17 mouse cellular contexts compared by ENCODE assay signal in the genomic region with DNA sequence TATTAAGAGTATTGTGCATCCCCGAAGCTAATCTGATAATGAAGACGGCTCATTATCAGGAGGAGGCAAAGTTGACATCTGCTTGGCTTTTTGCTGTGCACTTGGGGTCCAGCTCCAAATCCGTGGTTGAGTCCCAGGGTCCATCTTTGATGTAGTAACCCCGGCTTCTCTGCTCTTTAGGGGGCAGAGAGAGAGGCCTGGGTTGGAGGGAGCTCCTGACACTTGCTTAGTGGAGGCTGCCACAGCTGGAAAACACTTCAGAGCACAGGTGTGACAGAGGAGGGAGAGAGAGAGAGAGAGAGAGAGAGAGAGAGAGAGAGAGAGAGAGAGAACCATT. TPM values are rescaled to one million over a fixed set of nuclear protein-coding genes. Genes with fewer than 3 reads are reported as not detected.
DNase-seq lines count a peak whose midpoint lies in the region; ATAC-seq lines count a peak whose summit lies in the region.
"Had no signal": no experiment of that assay in that cellular context is flagged by ENCODE, and none has a peak within 500 bp of the region (broad histone marks: within the 10 kb centered on the region; RNA-seq: fewer than 3 reads in every experiment).

No protein-coding gene starts in this region.

- H3K4me3 ChIP-seq in hindbrain, embryonic 10.5 days = no peak overlapping the region
- H3K4me3 ChIP-seq in hindbrain, embryonic 16.5 days (ENCODE audit: low read length) = no peak overlapping the region
- no peak overlapping the region for H3K4me3 ChIP-seq in forebrain, embryonic 13.5 days
- no peak overlapping the region for H3K4me3 ChIP-seq in hindbrain, embryonic 14.5 days (replicated peaks; ENCODE audit: low read length)
- no peak overlapping the region for H3K4me3 ChIP-seq in midbrain, embryonic 16.5 days (ENCODE audit: low read depth, low read length)
- H3K4me3 ChIP-seq: megakaryocyte, embryonic 14.5 days had no signal

- no peak overlapping the region for H3K4me2 ChIP-seq in hindbrain, embryonic 16.5 days (ENCODE audit: low read length)
- peak overlapping the region; percentile 57; the same call in 1 of the 2 replicates for H3K4me2 ChIP-seq in forebrain, embryonic 13.5 days
- H3K4me2 ChIP-seq in hindbrain, embryonic 14.5 days (replicated peaks) = no peak overlapping the region
- H3K4me2 ChIP-seq in midbrain, embryonic 16.5 days (ENCODE audit: low read length) = no peak overlapping the region

- 0 out of 2 replicates have a peak, but pooled peaks cover 3% of the 10 kb centered on the region for H3K36me3 ChIP-seq in hindbrain, embryonic 10.5 days
- H3K36me3 ChIP-seq in hindbrain, embryonic 16.5 days (ENCODE audit: control insufficient read depth, insufficient read depth, low read length) = no peaks in the 10 kb centered on the region
- H3K36me3 ChIP-seq in forebrain, embryonic 13.5 days (ENCODE audit: poor library complexity, severe bottlenecking) = no peaks in the 10 kb centered on the region
- H3K36me3 ChIP-seq in hindbrain, embryonic 14.5 days (replicated peaks; ENCODE audit: control insufficient read depth, insufficient read depth) = no peaks in the 10 kb centered on the region
- no peaks in the 10 kb centered on the region for H3K36me3 ChIP-seq in midbrain, embryonic 16.5 days (ENCODE audit: control insufficient read depth, insufficient read depth, low read length)
- H3K36me3 ChIP-seq: G1E had no signal

- no peaks in the 10 kb centered on the region for H3K27me3 ChIP-seq in hindbrain, embryonic 10.5 days (ENCODE audit: insufficient read depth, poor library complexity, severe bottlenecking)
- H3K27me3 ChIP-seq in hindbrain, embryonic 16.5 days (replicated peaks; ENCODE audit: control insufficient read depth, insufficient read depth, low read length) = no peaks in the 10 kb centered on the region
- no peaks in the 10 kb centered on the region for H3K27me3 ChIP-seq in forebrain, embryonic 13.5 days
- no peaks in the 10 kb centered on the region for H3K27me3 ChIP-seq in hindbrain, embryonic 14.5 days (ENCODE audit: control insufficient read depth, insufficient read depth, low read length)
- no peaks in the 10 kb centered on the region for H3K27me3 ChIP-seq in midbrain, embryonic 16.5 days (ENCODE audit: control insufficient read depth, insufficient read depth, low read depth, low read length)

- no peak overlapping the region for H3K9ac ChIP-seq in hindbrain, embryonic 16.5 days (ENCODE audit: low read depth, low read length)
- H3K9ac ChIP-seq in forebrain, embryonic 13.5 days = peak overlapping the region; percentile 60; the same call in 1 of the 2 replicates
- no peak overlapping the region for H3K9ac ChIP-seq in hindbrain, embryonic 14.5 days
- H3K9ac ChIP-seq in midbrain, embryonic 16.5 days (ENCODE audit: low read depth, low read length) = no peak overlapping the region
- H3K9ac ChIP-seq: liver, embryonic 14.5 days had no signal

- peaks cover 25% of the 10 kb centered on the region for H3K4me1 ChIP-seq in hindbrain, embryonic 10.5 days (replicated peaks)
- peaks cover 17% of the 10 kb centered on the region for H3K4me1 ChIP-seq in hindbrain, embryonic 16.5 days (ENCODE audit: control insufficient read depth, insufficient read depth, low read depth, low read length)
- H3K4me1 ChIP-seq in forebrain, embryonic 13.5 days = peaks cover 22% of the 10 kb centered on the region
- peaks cover 16% of the 10 kb centered on the region for H3K4me1 ChIP-seq in hindbrain, embryonic 14.5 days (replicated peaks; ENCODE audit: control insufficient read depth, insufficient read depth, low read length)
- H3K4me1 ChIP-seq in midbrain, embryonic 16.5 days (ENCODE audit: control insufficient read depth, insufficient read depth, low read length) = peaks cover 15% of the 10 kb centered on the region
- H3K4me1 ChIP-seq: megakaryocyte, embryonic 14.5 days had no signal

- no peak for ATAC-seq in hindbrain, embryonic 16.5 days
- no peak for ATAC-seq in forebrain, embryonic 13.5 days
- ATAC-seq in hindbrain, embryonic 14.5 days (ENCODE audit: low FRiP score) = no peak
- no peak for ATAC-seq in midbrain, embryonic 16.5 days
- no peak for ATAC-seq in frontal cortex, adult (ENCODE audit: low TSS enrichment)
- ATAC-seq: lung, postnatal 0 days had no signal

- 29% methylated on average over 4 of the region's 4 CpGs for WGBS in hindbrain, embryonic 10.5 days
- WGBS in hindbrain, embryonic 16.5 days = 19% methylated on average over 4 of the region's 4 CpGs
- WGBS in forebrain, embryonic 13.5 days = 4% methylated on average over 4 of the region's 4 CpGs
- 8% methylated on average over 4 of the region's 4 CpGs for WGBS in hindbrain, embryonic 14.5 days
- WGBS in midbrain, embryonic 16.5 days = 8% methylated on average over 4 of the region's 4 CpGs

- H3K9me3 ChIP-seq in hindbrain, embryonic 10.5 days = peaks cover 17% of the 10 kb centered on the region
- peaks cover 13% of the 10 kb centered on the region; the same call in 1 of the 2 replicates for H3K9me3 ChIP-seq in hindbrain, embryonic 16.5 days (ENCODE audit: control insufficient read depth, low read length)
- H3K9me3 ChIP-seq in forebrain, embryonic 13.5 days (replicated peaks) = peaks cover 13% of the 10 kb centered on the region
- H3K9me3 ChIP-seq in hindbrain, embryonic 14.5 days (ENCODE audit: control insufficient read depth, low read length) = peaks cover 31% of the 10 kb centered on the region
- H3K9me3 ChIP-seq in midbrain, embryonic 16.5 days (replicated peaks; ENCODE audit: control insufficient read depth, low read length, poor library complexity, severe bottlenecking) = peaks cover 5% of the 10 kb centered on the region
- H3K9me3 ChIP-seq: G1E had no signal

- DNase-seq in hindbrain, embryonic 10.5 days (ENCODE audit: low spot score) = no peak
- DNase-seq in hindbrain, embryonic 14.5 days (ENCODE audit: low spot score) = no peak
- no peak for DNase-seq in cerebellum, adult 11-12 months
- no peak for DNase-seq in cerebellum, adult 9-11 months
- DNase-seq: adrenal gland, adult 8-10 months; heart, postnatal 36 days; kidney, adult 11 months; kidney, postnatal 36 days; thymus, postnatal 25 days had no signal

- peak overlapping the region; percentile 90 for H3K27ac ChIP-seq in hindbrain, embryonic 10.5 days
- no peak overlapping the region; the same call in 1 of the 2 replicates for H3K27ac ChIP-seq in hindbrain, embryonic 16.5 days (ENCODE audit: low read depth, low read length)
- H3K27ac ChIP-seq in forebrain, embryonic 13.5 days = peak overlapping the region; percentile 94
- peak overlapping the region; percentile 81 for H3K27ac ChIP-seq in hindbrain, embryonic 14.5 days
- peak overlapping the region; percentile 87 for H3K27ac ChIP-seq in midbrain, embryonic 16.5 days (ENCODE audit: low read length)
- H3K27ac ChIP-seq: liver, embryonic 14.5 days had no signal

RNA-seq across cellular contexts. Expression of gene Rpl14, which starts 49.1 kb away (rescaled TPM):
- polyA plus RNA-seq in hindbrain, embryonic 10.5 days (2016; fragmentation: Nextera tagmentation; extraction: Ambion mirVana) = 673 and 781 TPM in 2 replicates
- 360 and 404 TPM in 2 replicates for polyA plus RNA-seq in hindbrain, embryonic 16.5 days (2015; fragmentation: Nextera tagmentation; extraction: Ambion mirVana)
- polyA plus RNA-seq in forebrain, embryonic 13.5 days (2015; fragmentation: Nextera tagmentation; extraction: Ambion mirVana) = 544 and 592 TPM in 2 replicates
- 478 and 522 TPM in 2 replicates for polyA plus RNA-seq in hindbrain, embryonic 14.5 days (2014; fragmentation: Nextera tagmentation; extraction: Ambion mirVana)
- polyA plus RNA-seq in midbrain, embryonic 16.5 days (2015; fragmentation: Nextera tagmentation; extraction: Ambion mirVana) = 391 and 407 TPM in 2 replicates
